In the genomic region with DNA sequence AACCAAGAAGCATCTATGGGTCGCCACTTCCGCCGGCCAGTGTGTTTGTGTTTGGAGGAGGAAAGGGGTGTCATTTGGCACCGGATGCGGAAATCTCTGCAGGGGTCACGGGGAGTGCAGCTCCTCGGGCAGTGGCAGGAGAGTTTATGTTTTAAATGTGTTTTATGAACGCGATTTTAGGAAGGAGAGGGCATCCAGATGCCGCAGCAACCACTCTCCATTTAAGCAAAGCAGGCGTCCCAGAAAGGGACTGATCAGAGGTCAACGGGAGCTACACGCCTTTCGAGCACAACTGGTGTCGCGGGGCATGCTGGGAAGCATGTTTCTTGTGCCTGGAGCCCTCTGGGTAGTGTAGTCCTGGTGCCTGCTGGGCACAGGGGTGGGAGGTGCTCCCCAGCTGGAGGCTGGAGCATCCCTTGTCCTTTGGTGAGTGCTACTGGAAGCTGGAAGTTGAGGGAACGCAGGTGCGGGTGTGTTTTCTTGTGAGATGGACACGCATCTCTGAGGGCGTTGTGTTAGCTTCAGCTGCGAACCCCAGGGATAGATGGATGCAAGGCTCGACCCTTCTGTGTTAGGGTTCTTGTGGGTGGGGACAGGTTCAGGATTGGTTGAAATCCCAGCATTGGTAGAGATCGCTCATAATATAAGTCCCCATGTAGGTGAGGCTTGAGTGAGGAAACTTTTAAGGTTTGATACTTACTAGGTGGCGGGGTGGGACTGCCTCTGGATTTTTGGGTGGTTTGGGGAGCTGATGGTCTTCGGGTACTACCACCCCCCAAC, we compare ENCODE assay signal across 8 mouse cellular contexts.
DNase-seq lines count a peak whose midpoint lies in the region; ATAC-seq lines count a peak whose summit lies in the region.

No protein-coding gene starts in this region.

- H3K27ac ChIP-seq in limb, embryonic 10.5 days = peak overlapping the region; percentile 91
- H3K27ac ChIP-seq in midbrain, embryonic 12.5 days (replicated peaks) = peak overlapping the region; percentile 60

- no peaks in the 10 kb centered on the region for H3K27me3 ChIP-seq in limb, embryonic 10.5 days (ENCODE audit: low read depth, poor library complexity, severe bottlenecking)
- peaks cover 20% of the 10 kb centered on the region for H3K27me3 ChIP-seq in midbrain, embryonic 12.5 days

- no peaks in the 10 kb centered on the region for H3K9me3 ChIP-seq in limb, embryonic 10.5 days (replicated peaks)
- no peaks in the 10 kb centered on the region for H3K9me3 ChIP-seq in midbrain, embryonic 12.5 days

- H3K9ac ChIP-seq in midbrain, embryonic 12.5 days (replicated peaks) = peak overlapping the region; percentile 59

- peaks cover 9% of the 10 kb centered on the region; the same call in 1 of the 2 replicates for H3K4me1 ChIP-seq in limb, embryonic 10.5 days
- peaks cover 5% of the 10 kb centered on the region for H3K4me1 ChIP-seq in midbrain, embryonic 12.5 days

- H3K4me2 ChIP-seq in midbrain, embryonic 12.5 days (replicated peaks) = peak overlapping the region; percentile 62

- peak overlapping the region; percentile 67 for H3K4me3 ChIP-seq in limb, embryonic 10.5 days
- H3K4me3 ChIP-seq in midbrain, embryonic 12.5 days = peak overlapping the region; percentile 56

- ATAC-seq in midbrain, embryonic 12.5 days (ENCODE audit: low FRiP score, low read depth) = peak; percentile 99
- no peak for ATAC-seq in erythroid progenitor cell, adult 5-6 weeks (replicated peaks; ENCODE audit: low FRiP score, poor library complexity, severe bottlenecking)

- 6% methylated on average over 25 of the region's 25 CpGs for WGBS in limb, embryonic 10.5 days
- 6% methylated on average over 25 of the region's 25 CpGs for WGBS in midbrain, embryonic 12.5 days

- peak; percentile 87 for DNase-seq in adrenal gland, postnatal 10 days
- DNase-seq in embryo, embryonic 9.5 days (ENCODE audit: extremely low spot score) = peak; percentile 90
- DNase-seq in heart, adult 18-20 months = peak; percentile 92 to 94
- peak; percentile 92 for DNase-seq in kidney, adult 18-20 months
- DNase-seq in limb, embryonic 10.5 days (ENCODE audit: low spot score) = peak; percentile 86
- DNase-seq in skeletal muscle tissue, adult 2 months (ENCODE audit: low read depth, low spot score) = peak; percentile 72

- no peaks in the 10 kb centered on the region for H3K36me3 ChIP-seq in limb, embryonic 10.5 days
- no peaks in the 10 kb centered on the region for H3K36me3 ChIP-seq in midbrain, embryonic 12.5 days
